Mouse (Mus musculus) adrenal gland, adult 2 months (tissue): ENCODE results near the gene Vnn1. TPM values are rescaled to one million over a fixed set of nuclear protein-coding genes. Genes with fewer than 3 reads are reported as not detected.

Source experiments
- polyA plus RNA-seq: library from polyadenylated mRNA; depleted of rRNA; stranded (reverse); fragments of >200 nt; gene quantifications from 2 replicates; pipeline ENCODE4 v1.2.3, GENCODE M21; 2012; rRNA removed
- total RNA-seq, 2 experiments: library from RNA; stranded (reverse); gene quantifications; 2 replicates each; pipeline ENCODE4 v1.2.3; 2021

Gene Vnn1
- total and polyA plus RNA-seq, 3 experiments = 19.2 to 49.8 (median 22.7) TPM

Other genes with a start within 250 kb of the Vnn1 start
- gene Rps12, start 107.4 kb upstream of the Vnn1 start, total RNA-seq = 100 to 1,000 TPM; 531 to 586 TPM
- gene Rps12, start 107.4 kb upstream of the Vnn1 start, polyA plus RNA-seq = 612 and 712 TPM in 2 replicates
- gene Slc18b1, start 97.7 kb upstream of the Vnn1 start, total RNA-seq = 10 to 100 TPM; 24.6 to 37.9 TPM
- 16.4 and 17.1 TPM in 2 replicates for gene Slc18b1, start 97.7 kb upstream of the Vnn1 start, polyA plus RNA-seq
- 10 to 100 TPM in 1 of 2 experiments, 1 to 10 TPM in 1; 6.1 to 57.5 TPM for gene Vnn3, start 43.2 kb upstream of the Vnn1 start, total RNA-seq
- 20.1 and 46.8 TPM in 2 replicates for gene Vnn3, start 43.2 kb upstream of the Vnn1 start, polyA plus RNA-seq
- not detected for gene Taar1, start 25.7 kb downstream of the Vnn1 start, total RNA-seq
- not detected in 2 replicates for gene Taar1, start 25.7 kb downstream of the Vnn1 start, polyA plus RNA-seq
- not detected for gene Taar2, start 43.9 kb downstream of the Vnn1 start, total RNA-seq
- not detected in 2 replicates for gene Taar2, start 43.9 kb downstream of the Vnn1 start, polyA plus RNA-seq
- not detected for gene Taar3, start 54.9 kb downstream of the Vnn1 start, total RNA-seq
- not detected in 2 replicates for gene Taar3, start 54.9 kb downstream of the Vnn1 start, polyA plus RNA-seq
- not detected for gene Taar4, start 65.8 kb downstream of the Vnn1 start, total RNA-seq
- gene Taar4, start 65.8 kb downstream of the Vnn1 start, polyA plus RNA-seq = not detected in 2 replicates
- not detected for gene Taar5, start 76.0 kb downstream of the Vnn1 start, total RNA-seq
- gene Taar5, start 76.0 kb downstream of the Vnn1 start, polyA plus RNA-seq = not detected in 2 replicates
- not detected for gene Taar6, start 91.0 kb downstream of the Vnn1 start, total RNA-seq
- not detected in 2 replicates for gene Taar6, start 91.0 kb downstream of the Vnn1 start, polyA plus RNA-seq
- not detected for gene Taar7a, start 98.8 kb downstream of the Vnn1 start, total RNA-seq
- gene Taar7a, start 98.8 kb downstream of the Vnn1 start, polyA plus RNA-seq = not detected in 2 replicates
- not detected for gene Taar7b, start 105.3 kb downstream of the Vnn1 start, total RNA-seq
- not detected in 2 replicates for gene Taar7b, start 105.3 kb downstream of the Vnn1 start, polyA plus RNA-seq
- not detected for gene Taar7d, start 132.5 kb downstream of the Vnn1 start, total RNA-seq
- not detected in 2 replicates for gene Taar7d, start 132.5 kb downstream of the Vnn1 start, polyA plus RNA-seq
- gene Taar7e, start 142.9 kb downstream of the Vnn1 start, total RNA-seq = not detected
- gene Taar7e, start 142.9 kb downstream of the Vnn1 start, polyA plus RNA-seq = not detected in 2 replicates
- gene Taar7f, start 154.8 kb downstream of the Vnn1 start, total RNA-seq = not detected
- gene Taar7f, start 154.8 kb downstream of the Vnn1 start, polyA plus RNA-seq = not detected in 2 replicates
- not detected for gene Taar8a, start 181.8 kb downstream of the Vnn1 start, total RNA-seq
- gene Taar8a, start 181.8 kb downstream of the Vnn1 start, polyA plus RNA-seq = not detected in 2 replicates
- gene Taar8b, start 197.6 kb downstream of the Vnn1 start, total RNA-seq = not detected
- gene Taar8b, start 197.6 kb downstream of the Vnn1 start, polyA plus RNA-seq = not detected in 2 replicates
- not detected for gene Taar8c, start 207.2 kb downstream of the Vnn1 start, total RNA-seq
- not detected in 2 replicates for gene Taar8c, start 207.2 kb downstream of the Vnn1 start, polyA plus RNA-seq
- gene Taar9, start 214.8 kb downstream of the Vnn1 start, total RNA-seq = not detected
- not detected in 2 replicates for gene Taar9, start 214.8 kb downstream of the Vnn1 start, polyA plus RNA-seq